Mouse (Mus musculus): ENCODE measurements around the gene Zscan4f. TPM values are rescaled to one million over a fixed set of nuclear protein-coding genes. Genes with fewer than 3 reads are reported as not detected.

Zscan4f gene
- polyA plus RNA-seq (2012; rRNA removed), result not detected in 2 replicates

DNA sequence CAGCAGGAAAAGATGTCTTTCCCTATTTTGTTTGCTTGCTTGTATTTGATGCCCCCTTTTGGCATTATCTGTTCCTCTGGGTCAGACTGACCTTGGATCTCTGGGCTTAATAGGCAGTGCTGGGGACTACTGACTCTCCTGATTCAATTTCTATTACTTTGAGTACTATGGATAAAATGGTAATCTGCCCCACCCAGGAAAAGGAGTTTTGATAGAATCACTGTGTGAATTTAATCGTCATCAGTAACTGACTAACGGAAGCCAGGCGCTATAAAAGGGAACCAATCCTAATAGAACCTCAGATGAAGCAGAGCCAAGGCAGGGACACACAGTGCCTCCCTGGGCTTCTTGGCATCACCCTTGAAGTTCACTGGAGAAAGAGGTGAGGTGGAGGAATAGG lies at the start of gene Zscan4f:
Zscan4f (plus strand) TSS at position 301 of the 400 bp plus-strand sequence.

Other genes with a start within 250 kb of the Zscan4f start
- gene Zscan4d, start 231.8 kb upstream of the Zscan4f start, polyA plus RNA-seq (2012; rRNA removed), result not detected in 2 replicates
- gene Zscan4e, start 87.2 kb upstream of the Zscan4f start, polyA plus RNA-seq (2012; rRNA removed), result not detected in 2 replicates
- gene Zscan4-ps2, start 116.4 kb downstream of the Zscan4f start, polyA plus RNA-seq (2012; rRNA removed), result not detected in 2 replicates
- not detected in 2 replicates for gene Zscan4-ps3, start 211.4 kb downstream of the Zscan4f start, polyA plus RNA-seq (2012; rRNA removed)